19 mouse cellular contexts compared by ENCODE assay signal in the genomic region with DNA sequence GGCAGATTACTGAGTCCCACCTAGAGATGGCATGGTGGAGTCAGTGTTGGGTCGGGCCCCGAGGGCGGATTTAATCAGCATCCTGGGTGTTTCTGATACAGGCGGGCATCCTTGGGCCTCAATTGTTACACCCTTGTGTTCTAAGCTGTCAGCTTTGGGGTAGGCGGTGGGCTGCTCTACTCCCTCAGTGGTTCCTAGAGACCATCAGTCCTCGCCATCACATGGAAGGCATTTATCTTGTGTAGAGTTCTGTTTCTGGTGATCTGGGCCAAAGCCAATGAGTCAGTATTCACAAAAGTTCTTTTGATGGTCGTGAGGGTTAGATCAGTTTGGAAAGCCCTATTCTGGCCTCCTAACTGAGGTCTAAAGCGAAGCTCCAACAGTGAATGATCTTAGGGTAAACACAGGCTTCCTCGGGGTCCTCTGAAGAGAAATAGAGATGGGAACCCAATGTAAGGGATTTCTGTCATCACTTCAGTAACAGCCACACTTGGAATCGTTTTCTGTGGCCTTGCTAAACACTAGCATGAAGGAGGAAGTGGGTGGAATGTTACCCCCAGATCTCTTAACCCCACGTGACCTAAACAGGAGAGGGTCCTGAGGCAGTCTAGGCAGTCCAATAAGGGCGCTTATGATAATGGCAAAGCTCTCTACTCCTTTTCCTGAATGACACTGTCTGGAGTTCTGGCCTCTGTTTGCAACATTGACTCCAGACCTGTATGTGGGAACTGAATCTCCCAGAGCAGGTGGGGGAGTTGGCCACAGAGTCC.
DNase-seq lines count a peak whose midpoint lies in the region; ATAC-seq and TF ChIP-seq lines count a peak whose summit lies in the region.
"Had no signal": no experiment of that assay in that cellular context is flagged by ENCODE, and none has a peak within 500 bp of the region (broad histone marks: within the 10 kb centered on the region; RNA-seq: fewer than 3 reads in every experiment).

No protein-coding gene starts in this region.

- peaks cover 15% of the 10 kb centered on the region for H3K4me1 ChIP-seq in lung, adult 2 months (ENCODE audit: control insufficient read depth, insufficient read depth, low read length)

- 66% methylated on average over 12 of the region's 12 CpGs for WGBS in lung, adult 2 months

- TF ChIP-seq POLR2A in lung, adult 2 months (IDR thresholded peaks at IDR 0.05; ENCODE audit: borderline replicate concordance, extremely low read depth, low read depth, low read length): no peak

- ATAC-seq in granulocyte monocyte progenitor cell, adult 5-6 weeks (replicated peaks; ENCODE audit: poor library complexity, severe bottlenecking): peak; percentile 39; the same call in 1 of the 2 replicates
- ATAC-seq: forebrain, embryonic 14.5 days; hindbrain, postnatal 0 days; Patski had no signal

- DNase-seq in heart, adult 11 months: peak; percentile 88
- DNase-seq in heart, adult 9 months (ENCODE audit: low spot score in 2 of 2): no peak
- DNase-seq in lung, postnatal 36 days: peak; percentile 26
- no peak for DNase-seq in lung, adult 2 months
- DNase-seq in kidney, postnatal 10 days: no peak
- DNase-seq: cerebellum, adult 2 months; cerebellum, postnatal 10 days; embryo, embryonic 11 days; gastrocnemius, postnatal 10 days; heart, postnatal 14 days had no signal

- TF ChIP-seq CTCF in lung, adult 2 months (IDR thresholded peaks at IDR 0.05; ENCODE audit: insufficient read depth, low read length): no peak

- H3K4me3 ChIP-seq in lung, adult 2 months (replicated peaks; ENCODE audit: extremely low read depth, low read depth, low read length): no peak overlapping the region
- H3K4me3 ChIP-seq: embryonic facial prominence, embryonic 15.5 days; erythroblast, embryonic 14.5 days; forebrain, embryonic 10.5 days; heart, embryonic 15.5 days; hindbrain, embryonic 13.5 days had no signal

Comparison
In these comparisons a context has a peak if more than half of its experiments do, and no peak if none do; other contexts are left out.
1. DNase-seq: peak in heart, adult 11 months (single experiment) and lung, postnatal 36 days (single experiment); none in heart, adult 9 months (0 of 2), lung, adult 2 months (single experiment) and kidney, postnatal 10 days (single experiment).